Mouse (Mus musculus) forebrain, embryonic 10.5 days (tissue): ENCODE measurements at regions not wholly inside any gene's neighbourhood (a gene's known extent, or its start where the extent isn't known, plus 50 kb on each side); places are given as distances from the start of the nearest gene placed in this dataset.

Source experiments
- DNase-seq: peaks from one replicate; pipeline ENCODE4 v3.0.0-alpha.2; 2017; ENCODE audit warnings: low spot score; ENCODE audit errors: extremely low spot score
- H3K27ac ChIP-seq: fragments of 300-500 bp; sonication (generic); 2 replicates; pipeline ENCODE4 v1.5.1; 2016; ENCODE audit warnings: mild to moderate bottlenecking
- H3K27me3 ChIP-seq: fragments of 300-500 bp; sonication (generic); 2 replicates; pipeline ENCODE4 v1.6.1; 2016; ENCODE audit warnings: mild to moderate bottlenecking; ENCODE audit not compliant: poor library complexity, severe bottlenecking
- H3K36me3 ChIP-seq: fragments of 300-500 bp; sonication (generic); replicated peaks from 2 replicates; pipeline ENCODE4 v1.6.1; 2016; ENCODE audit warnings: mild to moderate bottlenecking, moderate library complexity
- H3K4me1 ChIP-seq: fragments of 300-500 bp; sonication (generic); 2 replicates; pipeline ENCODE4 v1.6.1; 2016
- H3K4me3 ChIP-seq: fragments of 300-500 bp; sonication (generic); 2 replicates; pipeline ENCODE4 v1.5.1; 2016; ENCODE audit warnings: mild to moderate bottlenecking, moderate library complexity
- H3K9me3 ChIP-seq: fragments of 300-500 bp; sonication (generic); 2 replicates; pipeline ENCODE4 v1.6.1; 2016; ENCODE audit warnings: mild to moderate bottlenecking, moderate library complexity
- WGBS: fragments of 180-500 bp; shearing (Covaris S2); methylation state at CpG from one replicate; pipeline ENCODE4 v1.1.7; 2016; 5-methylcytosine and 5-hydroxymethylcytosine counted together

- H3K4me1 ChIP-seq = peaks cover 70% of the 10 kb centered on the region
- no peaks in the 10 kb centered on the region for H3K9me3 ChIP-seq
- H3K27me3 ChIP-seq = peaks cover 97% of the 10 kb centered on the region
- H3K36me3 ChIP-seq = no peaks in the 10 kb centered on the region
- no peak overlapping the region for H3K4me3 ChIP-seq
- H3K27ac ChIP-seq = no peak overlapping the region
- 47% methylated on average over 6 of the region's 6 CpGs for WGBS
- no peak for DNase-seq
These were observed 321.1 kb downstream of the Icos start for GRCm38 (mm10) chr1:61298779-61299178.

GRCm38 (mm10) chr1:61300491-61300890 is 322.8 kb downstream of the Icos start:
- Histone ChIP-seq H3K9me3 (no peaks in the 10 kb centered on the region), H3K27me3 (peaks cover 97% of the 10 kb centered on the region), H3K27ac (peak overlapping the region; percentile 41; the same call in 1 of the 2 replicates), H3K4me1 (peaks cover 79% of the 10 kb centered on the region), H3K36me3 (no peaks in the 10 kb centered on the region), H3K4me3 (no peak overlapping the region)
- no peak for DNase-seq
- WGBS = 42% methylated on average over 4 of the region's 4 CpGs

GRCm38 (mm10) chr1:61301041-61302030 is 323.6 kb downstream of the Icos start:
- H3K27ac ChIP-seq = peak overlapping the region; percentile 41; the same call in 1 of the 2 replicates
- DNase-seq = peak; percentile 41

GRCm38 (mm10) chr1:61302570-61303071 is 324.9 kb downstream of the Icos start:
- Histone ChIP-seq H3K4me1 (peaks cover 81% of the 10 kb centered on the region), H3K36me3 (no peaks in the 10 kb centered on the region), H3K4me3 (no peak overlapping the region), H3K27me3 (peaks cover 97% of the 10 kb centered on the region), H3K9me3 (no peaks in the 10 kb centered on the region), H3K27ac (peak overlapping the region; percentile 41; the same call in 1 of the 2 replicates)
- DNase-seq = peak; percentile 58
- WGBS = 22% methylated on average over 8 of the region's 8 CpGs

More at GRCm38 (mm10) chr1:61301041-61302030, 323.6 kb downstream of the Icos start:
- Histone ChIP-seq H3K4me1 (peaks cover 84% of the 10 kb centered on the region), H3K4me3 (peak overlapping the region; percentile 24; the same call in 1 of the 2 replicates), H3K9me3 (no peaks in the 10 kb centered on the region), H3K36me3 (no peaks in the 10 kb centered on the region), H3K27me3 (peaks cover 97% of the 10 kb centered on the region)
- 33% methylated on average over 24 of the region's 24 CpGs for WGBS

GRCm38 (mm10) chr1:61306296-61306695 is 328.6 kb downstream of the Icos start:
- H3K4me3 ChIP-seq = no peak overlapping the region
- H3K27me3 ChIP-seq = peaks cover 86% of the 10 kb centered on the region
- peaks cover 52% of the 10 kb centered on the region for H3K4me1 ChIP-seq
- no peaks in the 10 kb centered on the region for H3K9me3 ChIP-seq
- no peak overlapping the region for H3K27ac ChIP-seq
- H3K36me3 ChIP-seq = no peaks in the 10 kb centered on the region
- no peak for DNase-seq
- 56% methylated on average over 8 of the region's 8 CpGs for WGBS

- H3K27me3 ChIP-seq = peaks cover 79% of the 10 kb centered on the region
- 86% methylated on average over 1 of the region's 1 CpGs for WGBS
- H3K27ac ChIP-seq = no peak overlapping the region
- H3K4me3 ChIP-seq = no peak overlapping the region
- DNase-seq = no peak
- no peaks in the 10 kb centered on the region for H3K36me3 ChIP-seq
- H3K4me1 ChIP-seq = peaks cover 24% of the 10 kb centered on the region
- H3K9me3 ChIP-seq = no peaks in the 10 kb centered on the region
These were observed 329.1 kb upstream of the Pard3b start for GRCm38 (mm10) chr1:61309563-61309962.

GRCm38 (mm10) chr1:61310063-61310760 is 328.4 kb upstream of the Pard3b start:
- 93% methylated on average over 3 of the region's 3 CpGs for WGBS
- peaks cover 78% of the 10 kb centered on the region for H3K27me3 ChIP-seq
- no peaks in the 10 kb centered on the region for H3K36me3 ChIP-seq
- no peak for DNase-seq
- H3K27ac ChIP-seq = no peak overlapping the region
- H3K4me1 ChIP-seq = peaks cover 18% of the 10 kb centered on the region
- H3K4me3 ChIP-seq = no peak overlapping the region
- no peaks in the 10 kb centered on the region for H3K9me3 ChIP-seq

- no peak for DNase-seq
- no peaks in the 10 kb centered on the region for H3K9me3 ChIP-seq
- no peak overlapping the region for H3K27ac ChIP-seq
- H3K36me3 ChIP-seq = no peaks in the 10 kb centered on the region
- peaks cover 18% of the 10 kb centered on the region for H3K4me1 ChIP-seq
- H3K27me3 ChIP-seq = peaks cover 76% of the 10 kb centered on the region
- WGBS = 71% methylated on average over 2 of the region's 2 CpGs
- H3K4me3 ChIP-seq = no peak overlapping the region
These were observed 327.9 kb upstream of the Pard3b start for GRCm38 (mm10) chr1:61310761-61311090.

- Histone ChIP-seq H3K27me3 (peaks cover 51% of the 10 kb centered on the region), H3K36me3 (no peaks in the 10 kb centered on the region), H3K4me1 (peaks cover 6% of the 10 kb centered on the region; the same call in 1 of the 2 replicates), H3K27ac (no peak overlapping the region), H3K4me3 (no peak overlapping the region), H3K9me3 (no peaks in the 10 kb centered on the region)
- no peak for DNase-seq
- 86% methylated on average over 4 of the region's 4 CpGs for WGBS
These were observed 325.4 kb upstream of the Pard3b start for GRCm38 (mm10) chr1:61313196-61313595.

GRCm38 (mm10) chr1:61316261-61316660 is 322.4 kb upstream of the Pard3b start:
- Histone ChIP-seq H3K27ac (no peak overlapping the region), H3K9me3 (no peaks in the 10 kb centered on the region)
- WGBS = 90% methylated on average over 4 of the region's 4 CpGs

GRCm38 (mm10) chr1:61316736-61317135 is 321.9 kb upstream of the Pard3b start:
- WGBS = 75% methylated on average over 2 of the region's 2 CpGs
- DNase-seq = no peak

More at GRCm38 (mm10) chr1:61316261-61316660, 322.4 kb upstream of the Pard3b start:
- no peak overlapping the region for H3K4me3 ChIP-seq
- no peak for DNase-seq
- H3K4me1 ChIP-seq = 0 out of 2 replicates have a peak, but pooled peaks cover 4% of the 10 kb centered on the region
- H3K27me3 ChIP-seq = peaks cover 43% of the 10 kb centered on the region
- no peaks in the 10 kb centered on the region for H3K36me3 ChIP-seq

GRCm38 (mm10) chr1:61318042-61318441 is 320.6 kb upstream of the Pard3b start:
- WGBS = 94% methylated on average over 1 of the region's 1 CpGs
- Histone ChIP-seq H3K4me1 (0 out of 2 replicates have a peak, but pooled peaks cover 4% of the 10 kb centered on the region), H3K36me3 (no peaks in the 10 kb centered on the region), H3K27ac (no peak overlapping the region), H3K27me3 (peaks cover 28% of the 10 kb centered on the region; the same call in 1 of the 2 replicates), H3K9me3 (no peaks in the 10 kb centered on the region), H3K4me3 (no peak overlapping the region)
- no peak for DNase-seq

More at GRCm38 (mm10) chr1:61316736-61317135, 321.9 kb upstream of the Pard3b start:
- Histone ChIP-seq H3K9me3 (no peaks in the 10 kb centered on the region), H3K4me1 (0 out of 2 replicates have a peak, but pooled peaks cover 4% of the 10 kb centered on the region), H3K27me3 (peaks cover 40% of the 10 kb centered on the region), H3K36me3 (no peaks in the 10 kb centered on the region), H3K4me3 (no peak overlapping the region), H3K27ac (no peak overlapping the region)
